Mouse (Mus musculus) embryonic facial prominence, embryonic 11.5 days (tissue): Measurements from ENCODE around the gene Mtor. TPM values are rescaled to one million over a fixed set of nuclear protein-coding genes. Genes with fewer than 3 reads are reported as not detected.

ENCODE experiments used
- ATAC-seq: fragments of 200-750 bp; cut with Nextera tagmentation; replicated peaks from 2 replicates; pipeline ENCODE4 v1.8.0; 2017; ENCODE audit warnings: low read depth; ENCODE audit not compliant: insufficient number of reproducible peaks, low FRiP score, low TSS enrichment
- DNase-seq: peaks from one replicate; pipeline ENCODE4 v3.0.0-alpha.2; 2015; ENCODE audit warnings: low spot score
- H3K27ac ChIP-seq: fragments of 300-500 bp; sonication (generic); replicated peaks from 2 replicates; pipeline ENCODE4 v1.5.1; 2014; ENCODE audit warnings: mild to moderate bottlenecking, low read depth, low read length, control low read depth
- H3K27me3 ChIP-seq: fragments of 300-500 bp; sonication (generic); 2 replicates; pipeline ENCODE4 v1.6.1; 2014; ENCODE audit warnings: mild to moderate bottlenecking, low read length, moderate library complexity, mixed read lengths; ENCODE audit not compliant: control insufficient read depth, insufficient read depth
- H3K36me3 ChIP-seq: fragments of 300-500 bp; sonication (generic); replicated peaks from 2 replicates; pipeline ENCODE4 v1.6.1; 2014; ENCODE audit warnings: low read depth, mild to moderate bottlenecking, low read length, moderate library complexity, mixed read lengths; ENCODE audit not compliant: control insufficient read depth, insufficient read depth
- H3K4me1 ChIP-seq: fragments of 300-500 bp; sonication (generic); 2 replicates; pipeline ENCODE4 v1.6.1; 2014; ENCODE audit warnings: low read length, mixed read lengths; ENCODE audit not compliant: control insufficient read depth, insufficient read depth
- H3K4me2 ChIP-seq: fragments of 300-500 bp; sonication (generic); 2 replicates; pipeline ENCODE4 v1.6.1; 2014; ENCODE audit warnings: low read depth, mild to moderate bottlenecking, control low read depth, low read length, moderate library complexity
- H3K4me3 ChIP-seq: fragments of 300-500 bp; sonication (generic); 2 replicates; pipeline ENCODE4 v1.5.1; 2014; ENCODE audit warnings: low read depth, low read length, control low read depth
- H3K9ac ChIP-seq: fragments of 300-500 bp; sonication (generic); replicated peaks from 2 replicates; pipeline ENCODE4 v1.6.1; 2014; ENCODE audit warnings: mild to moderate bottlenecking, control low read depth, low read length
- H3K9me3 ChIP-seq: fragments of 300-500 bp; sonication (generic); replicated peaks from 2 replicates; pipeline ENCODE4 v1.6.1; 2016; ENCODE audit warnings: mild to moderate bottlenecking, low read length, inconsistent platforms, mixed read lengths; ENCODE audit not compliant: control insufficient read depth
- WGBS: fragments of 180-500 bp; shearing (Covaris S2); extraction: QIAGEN DNeasy Blood & Tissue Kit; methylation state at CpG from one replicate; pipeline ENCODE4 v1.1.7; 2014; 5-methylcytosine and 5-hydroxymethylcytosine counted together
- polyA plus RNA-seq: library from polyadenylated mRNA; unstranded; fragments of >200 nt; fragmentation: Nextera tagmentation; extraction: Ambion mirVana; gene quantifications from 2 replicates; pipeline ENCODE4 v1.2.1, GENCODE M21; 2014

Gene Mtor
- polyA plus RNA-seq, 1 experiment from 2014 or later, result 22.5 TPM

GRCm38 (mm10) chr4:148570693-148571295 is 122.4 kb downstream of the Mtor start:
- Histone ChIP-seq H3K27ac (no peak overlapping the region), H3K4me2 (no peak overlapping the region), H3K9me3 (no peaks in the 10 kb centered on the region), H3K4me3 (no peak overlapping the region), H3K9ac (no peak overlapping the region), H3K27me3 (no peaks in the 10 kb centered on the region), H3K36me3 (peaks cover 48% of the 10 kb centered on the region), H3K4me1 (no peaks in the 10 kb centered on the region)
- DNase-seq (no peak), ATAC-seq (no peak)
- WGBS, result 96% methylated on average over 9 of the region's 9 CpGs

GRCm38 (mm10) chr4:148573222-148573621 is 124.8 kb downstream of the Mtor start:
- H3K9ac ChIP-seq, result no peak overlapping the region
- no peak for DNase-seq
- H3K4me1 ChIP-seq, result no peaks in the 10 kb centered on the region
- ATAC-seq, result no peak
- no peaks in the 10 kb centered on the region for H3K27me3 ChIP-seq
- H3K27ac ChIP-seq, result no peak overlapping the region
- WGBS, result 86% methylated on average over 7 of the region's 7 CpGs
- no peaks in the 10 kb centered on the region for H3K9me3 ChIP-seq
- H3K4me2 ChIP-seq, result no peak overlapping the region
- H3K4me3 ChIP-seq, result no peak overlapping the region
- peaks cover 42% of the 10 kb centered on the region for H3K36me3 ChIP-seq

- Histone ChIP-seq H3K36me3 (peaks cover 19% of the 10 kb centered on the region), H3K4me1 (no peaks in the 10 kb centered on the region), H3K9me3 (no peaks in the 10 kb centered on the region), H3K27ac (no peak overlapping the region), H3K27me3 (no peaks in the 10 kb centered on the region), H3K9ac (no peak overlapping the region), H3K4me2 (no peak overlapping the region), H3K4me3 (no peak overlapping the region)
- ATAC-seq (no peak), DNase-seq (no peak)
- 92% methylated on average over 9 of the region's 9 CpGs for WGBS
These were observed 132.4 kb downstream of the Mtor start for GRCm38 (mm10) chr4:148580765-148581164.

- H3K27me3 ChIP-seq, result no peaks in the 10 kb centered on the region
- DNase-seq (no peak), ATAC-seq (no peak)
- H3K9ac ChIP-seq, result no peak overlapping the region
- WGBS, result 95% methylated on average over 5 of the region's 5 CpGs
- H3K4me1 ChIP-seq, result no peaks in the 10 kb centered on the region
- H3K4me3 ChIP-seq, result no peak overlapping the region
- H3K27ac ChIP-seq, result no peak overlapping the region
- no peak overlapping the region for H3K4me2 ChIP-seq
- H3K36me3 ChIP-seq, result peaks cover 15% of the 10 kb centered on the region
- no peaks in the 10 kb centered on the region for H3K9me3 ChIP-seq
These were observed 133.0 kb downstream of the Mtor start for GRCm38 (mm10) chr4:148581422-148581821.

GRCm38 (mm10) chr4:148583257-148583656 is 134.8 kb downstream of the Mtor start:
- no peak overlapping the region for H3K9ac ChIP-seq
- H3K9me3 ChIP-seq, result no peaks in the 10 kb centered on the region
- no peak overlapping the region for H3K4me3 ChIP-seq
- H3K27me3 ChIP-seq, result no peaks in the 10 kb centered on the region
- 75% methylated on average over 4 of the region's 4 CpGs for WGBS
- no peaks in the 10 kb centered on the region for H3K4me1 ChIP-seq
- no peak overlapping the region for H3K27ac ChIP-seq
- DNase-seq (no peak), ATAC-seq (no peak)
- peaks cover 9% of the 10 kb centered on the region for H3K36me3 ChIP-seq
- H3K4me2 ChIP-seq, result no peak overlapping the region

- no peaks in the 10 kb centered on the region for H3K36me3 ChIP-seq
- H3K4me1 ChIP-seq, result no peaks in the 10 kb centered on the region
- H3K4me3 ChIP-seq, result no peak overlapping the region
- no peaks in the 10 kb centered on the region for H3K9me3 ChIP-seq
- H3K27ac ChIP-seq, result no peak overlapping the region
- DNase-seq (no peak), ATAC-seq (no peak)
- 83% methylated on average over 9 of the region's 9 CpGs for WGBS
- H3K27me3 ChIP-seq, result no peaks in the 10 kb centered on the region
- no peak overlapping the region for H3K4me2 ChIP-seq
- no peak overlapping the region for H3K9ac ChIP-seq
These were observed 138.2 kb downstream of the Mtor start for GRCm38 (mm10) chr4:148586648-148587047.

- H3K27me3 ChIP-seq, result no peaks in the 10 kb centered on the region
- H3K4me1 ChIP-seq, result no peaks in the 10 kb centered on the region
- H3K36me3 ChIP-seq, result peaks cover 2% of the 10 kb centered on the region; the same call in 1 of the 2 replicates
- no peak overlapping the region for H3K9ac ChIP-seq
- DNase-seq (no peak), ATAC-seq (no peak)
- no peak overlapping the region for H3K4me3 ChIP-seq
- H3K4me2 ChIP-seq, result no peak overlapping the region
- no peak overlapping the region for H3K27ac ChIP-seq
- WGBS, result 92% methylated on average over 9 of the region's 9 CpGs
- no peaks in the 10 kb centered on the region for H3K9me3 ChIP-seq
These were observed 140.4 kb downstream of the Mtor start for GRCm38 (mm10) chr4:148588793-148589192.

- WGBS, result 43% methylated on average over 8 of the region's 8 CpGs
- ATAC-seq, result no peak
- H3K36me3 ChIP-seq, result peaks cover 7% of the 10 kb centered on the region
- no peaks in the 10 kb centered on the region for H3K9me3 ChIP-seq
- no peak for DNase-seq
- no peak overlapping the region for H3K9ac ChIP-seq
- H3K4me2 ChIP-seq, result no peak overlapping the region
- no peak overlapping the region for H3K4me3 ChIP-seq
- H3K4me1 ChIP-seq, result no peaks in the 10 kb centered on the region
- no peaks in the 10 kb centered on the region for H3K27me3 ChIP-seq
- no peak overlapping the region for H3K27ac ChIP-seq
These were observed 141.2 kb downstream of the Mtor start for GRCm38 (mm10) chr4:148589565-148589964.
